35 mouse cellular contexts compared by ENCODE assay signal in genomic region chrX:162660182-162660581, GRCm38 (mm10). TPM values are rescaled to one million over a fixed set of nuclear protein-coding genes. Genes with fewer than 3 reads are reported as not detected.
"Had no signal": no experiment of that assay in that cellular context is flagged by ENCODE, and none has a peak within 500 bp of the region (broad histone marks: within the 10 kb centered on the region; RNA-seq: fewer than 3 reads in every experiment).

No protein-coding gene starts in this region.

- ATAC-seq: hindbrain, embryonic 16.5 days; hindbrain, postnatal 0 days; inflammation-experienced regulatory T-cells, adult 6 months; intestine, embryonic 15.5 days; intestine, embryonic 16.5 days; intestine, postnatal 0 days had no signal

- H3K9ac ChIP-seq: heart, embryonic 12.5 days; heart, embryonic 13.5 days; heart, embryonic 15.5 days; hindbrain, embryonic 13.5 days; hindbrain, embryonic 14.5 days; hindbrain, embryonic 15.5 days; intestine, embryonic 15.5 days; kidney, embryonic 15.5 days had no signal

- H3K27ac ChIP-seq: heart, embryonic 10.5 days; heart, embryonic 13.5 days; heart, embryonic 15.5 days; hindbrain, embryonic 10.5 days; hindbrain, embryonic 13.5 days; hindbrain, embryonic 14.5 days; hindbrain, embryonic 15.5 days; hindbrain, postnatal 0 days; intestine, embryonic 15.5 days; kidney, embryonic 15.5 days; kidney, postnatal 0 days; layer of hippocampus, adult 2 months; left cerebral cortex, adult 2 months had no signal

- DNase-seq: heart, postnatal 10 days; heart, postnatal 14 days; heart, postnatal 36 days; heart, postnatal 4 days; kidney, adult 11 months; kidney, adult 18-20 months; kidney, adult 2 months; kidney, adult 8-10 months; kidney, adult 9 months; kidney, postnatal 10 days; kidney, postnatal 14 days; kidney, postnatal 25 days; kidney, postnatal 36 days; kidney, postnatal 4 days; layer of hippocampus, adult 9-11 months; layer of hippocampus, postnatal 36 days had no signal

- H3K4me1 ChIP-seq: heart, embryonic 10.5 days; heart, embryonic 12.5 days; heart, embryonic 13.5 days; heart, embryonic 15.5 days; hindbrain, embryonic 10.5 days; hindbrain, embryonic 13.5 days; hindbrain, embryonic 15.5 days; intestine, embryonic 15.5 days; kidney, embryonic 15.5 days had no signal

- H3K9me3 ChIP-seq: heart, embryonic 10.5 days; heart, embryonic 12.5 days; heart, embryonic 13.5 days; heart, embryonic 15.5 days; hindbrain, embryonic 10.5 days; hindbrain, embryonic 13.5 days; hindbrain, embryonic 15.5 days; intestine, embryonic 15.5 days; kidney, embryonic 15.5 days had no signal

- H3K4me3 ChIP-seq: heart, embryonic 10.5 days; heart, embryonic 12.5 days; heart, embryonic 13.5 days; heart, embryonic 15.5 days; hindbrain, embryonic 10.5 days; hindbrain, embryonic 13.5 days; hindbrain, embryonic 15.5 days; intestine, embryonic 15.5 days; kidney, embryonic 15.5 days; layer of hippocampus, adult 2 months; left cerebral cortex, adult 2 months had no signal

- H3K4me2 ChIP-seq: heart, embryonic 11.5 days; heart, embryonic 12.5 days; heart, embryonic 13.5 days; heart, embryonic 15.5 days; hindbrain, embryonic 13.5 days; hindbrain, embryonic 14.5 days; hindbrain, embryonic 15.5 days; intestine, embryonic 15.5 days; kidney, embryonic 15.5 days had no signal

- H3K36me3 ChIP-seq: heart, embryonic 10.5 days; heart, embryonic 12.5 days; heart, embryonic 13.5 days; heart, embryonic 15.5 days; hindbrain, embryonic 10.5 days; hindbrain, embryonic 13.5 days; hindbrain, embryonic 15.5 days; intestine, embryonic 15.5 days; kidney, embryonic 15.5 days had no signal

- H3K27me3 ChIP-seq: heart, embryonic 12.5 days; heart, embryonic 13.5 days; heart, embryonic 15.5 days; hindbrain, embryonic 15.5 days; intestine, embryonic 15.5 days had no signal

RNA-seq across cellular contexts. Expression of gene Reps2, which starts 16.7 kb away (rescaled TPM):
- polyA plus RNA-seq: inflammation-experienced regulatory T-cells, adult 6 months had no signal
